ENCODE assay signal across 8 mouse cellular contexts in the genomic region with DNA sequence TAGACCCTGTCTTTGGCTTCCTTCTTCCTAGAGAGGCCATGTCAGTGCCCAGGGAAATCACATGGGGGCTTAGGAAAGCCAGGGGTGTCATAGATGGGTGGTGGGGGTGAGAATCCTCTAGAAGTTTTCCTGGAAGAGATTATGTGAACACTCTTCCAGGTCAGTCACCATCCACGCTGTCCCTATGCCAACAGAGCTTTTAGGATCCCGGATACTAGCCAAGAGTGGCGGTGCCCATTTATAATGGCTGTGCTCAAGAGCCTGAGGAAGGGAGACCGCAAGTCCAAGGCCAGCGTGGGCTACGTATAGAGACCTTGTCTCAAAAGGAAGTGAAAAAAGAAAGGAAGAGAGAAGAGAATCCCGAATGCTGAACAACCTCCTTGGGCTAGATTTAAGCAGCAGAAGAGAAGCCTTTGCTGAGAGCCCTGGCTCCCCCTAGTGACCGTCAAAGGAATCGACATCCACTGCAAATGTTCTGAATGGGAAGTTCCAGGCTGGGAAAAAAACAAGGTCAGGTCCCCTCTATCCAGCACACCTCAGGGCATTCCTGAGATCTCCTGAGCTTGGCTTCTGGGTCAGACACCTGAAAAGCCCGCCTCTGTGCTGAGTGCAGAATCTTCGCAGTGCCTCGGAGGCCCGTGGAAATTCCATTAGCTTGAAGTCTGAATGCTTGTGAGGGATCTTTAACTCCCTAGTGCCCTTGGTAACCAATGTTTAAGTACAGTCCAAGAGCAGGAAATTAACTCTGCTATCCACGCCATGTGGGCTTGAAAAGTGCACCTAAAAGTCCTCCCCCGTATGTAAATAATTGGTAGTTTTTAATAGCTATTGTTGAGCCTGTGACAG. TPM values are rescaled to one million over a fixed set of nuclear protein-coding genes. Genes with fewer than 3 reads are reported as not detected.
DNase-seq lines count a peak whose midpoint lies in the region; ATAC-seq lines count a peak whose summit lies in the region.

No protein-coding gene starts in this region.

- intact Hi-C loops in heart, postnatal 36 days (cut with DNase I), result loop anchor here (1.0 kb wide), 1 partner anchor 19 kb away; no protein-coding TSS in a partner anchor

- no peaks in the 10 kb centered on the region for H3K4me1 ChIP-seq in embryonic facial prominence, embryonic 12.5 days
- H3K4me1 ChIP-seq in lung, embryonic 16.5 days (replicated peaks; ENCODE audit: control insufficient read depth, insufficient read depth, low read length), result 0 out of 2 replicates have a peak, but pooled peaks cover 2% of the 10 kb centered on the region

- no peak for ATAC-seq in embryonic facial prominence, embryonic 12.5 days (ENCODE audit: insufficient number of reproducible peaks, insufficient read depth, low FRiP score, low TSS enrichment)
- peak; percentile 63 for ATAC-seq in lung, embryonic 16.5 days (ENCODE audit: low read depth)

- no peaks in the 10 kb centered on the region for H3K27me3 ChIP-seq in embryonic facial prominence, embryonic 12.5 days
- H3K27me3 ChIP-seq in lung, embryonic 16.5 days (ENCODE audit: control insufficient read depth, insufficient read depth, low read depth, low read length), result no peaks in the 10 kb centered on the region

- no peaks in the 10 kb centered on the region for H3K9me3 ChIP-seq in embryonic facial prominence, embryonic 12.5 days
- H3K9me3 ChIP-seq in lung, embryonic 16.5 days (ENCODE audit: control insufficient read depth, low read length), result no peaks in the 10 kb centered on the region

- H3K27ac ChIP-seq in embryonic facial prominence, embryonic 12.5 days, result no peak overlapping the region
- no peak overlapping the region for H3K27ac ChIP-seq in lung, embryonic 16.5 days (ENCODE audit: low read length)

- 0 out of 2 replicates have a peak overlapping the region, but pooled peaks have one; percentile 24 for H3K4me2 ChIP-seq in embryonic facial prominence, embryonic 12.5 days (replicated peaks)
- H3K4me2 ChIP-seq in lung, embryonic 16.5 days (ENCODE audit: low read depth, low read length), result no peak overlapping the region

- H3K36me3 ChIP-seq in embryonic facial prominence, embryonic 12.5 days, result no peaks in the 10 kb centered on the region
- H3K36me3 ChIP-seq in lung, embryonic 16.5 days (ENCODE audit: control insufficient read depth, insufficient read depth, low read length), result no peaks in the 10 kb centered on the region

- H3K9ac ChIP-seq in embryonic facial prominence, embryonic 12.5 days, result no peak overlapping the region
- H3K9ac ChIP-seq in lung, embryonic 16.5 days (ENCODE audit: low read length), result no peak overlapping the region

- 28% methylated on average over 15 of the region's 15 CpGs for WGBS in embryonic facial prominence, embryonic 12.5 days
- 22% methylated on average over 15 of the region's 15 CpGs for WGBS in lung, embryonic 16.5 days

- peak; percentile 33 to 37 for DNase-seq in CD8-positive naive resting alpha-beta T cell, adult 2 months (ENCODE audit: low read depth in 2 of 2, low spot score in 2 of 2)
- peak; percentile 48 for DNase-seq in adrenal gland, postnatal 25 days
- DNase-seq in heart, postnatal 36 days, result peak; percentile 60 to 75
- DNase-seq in layer of hippocampus, adult 18-20 months (ENCODE audit: low spot score in 2 of 2), result peak; percentile 67 to 84
- DNase-seq in ovary, postnatal 36 days (ENCODE audit: low spot score), result peak; percentile 49
- DNase-seq in thymus, postnatal 4 days, result peak; percentile 77

- H3K4me3 ChIP-seq in embryonic facial prominence, embryonic 12.5 days, result no peak overlapping the region
- no peak overlapping the region for H3K4me3 ChIP-seq in lung, embryonic 16.5 days (ENCODE audit: low read length)

RNA-seq across cellular contexts. Expression of gene Cdh5, which starts 50.5 kb away (rescaled TPM):
- total RNA-seq in adrenal gland, postnatal 25 days (2021), result 50.0 and 59.8 TPM in 2 replicates
- 22.5 and 22.6 TPM in 2 replicates for polyA plus RNA-seq in embryonic facial prominence, embryonic 12.5 days (2016; fragmentation: Nextera tagmentation; extraction: Ambion mirVana)
- 100 to 1,000 TPM; 133 to 159 TPM for total RNA-seq in heart, postnatal 36 days (2021)
- total RNA-seq in layer of hippocampus, adult 18-20 months (2021), result 1 to 10 TPM; 7.7 to 7.9 TPM
- 77.5 and 84.0 TPM in 2 replicates for polyA plus RNA-seq in lung, embryonic 16.5 days (2015; fragmentation: Nextera tagmentation; extraction: Ambion mirVana)
